Mouse (Mus musculus): ENCODE data around the gene Rdh7. TPM values are rescaled to one million over a fixed set of nuclear protein-coding genes. Genes with fewer than 3 reads are reported as not detected.
"Not testable (repeated sequence)": the region's sequence is repeated elsewhere in the genome, so short reads cannot be mapped to it uniquely, and the experiment has no call there.

Gene Rdh7
- polyA plus RNA-seq, 1 experiment from 2014 or later: not detected

DNA sequence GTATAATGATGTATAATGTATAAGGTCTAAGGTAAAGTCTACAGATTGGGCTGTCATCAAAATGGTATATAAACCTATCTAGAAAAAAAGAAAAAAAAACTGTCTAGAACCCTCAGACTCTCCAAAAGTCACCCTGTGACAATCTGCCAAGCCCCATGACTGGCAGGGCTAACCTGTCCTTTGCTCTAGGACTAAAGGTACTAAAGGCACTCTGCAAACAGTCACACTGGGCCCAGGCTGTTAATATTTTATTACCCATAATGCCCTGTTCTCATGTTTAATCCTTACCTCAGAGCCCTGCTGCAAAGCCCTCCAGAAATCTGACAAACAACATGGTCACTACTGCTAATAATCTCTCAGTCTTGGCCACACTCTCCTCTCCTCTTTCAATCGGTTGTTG is 2.1 kb downstream of the Rdh7 start:
- no peaks in the 10 kb centered on the region for H3K27me3 ChIP-seq (replicated peaks)
- H3K4me2 ChIP-seq: no peak overlapping the region
- no peaks in the 10 kb centered on the region for H3K9me3 ChIP-seq
- H3K4me3 ChIP-seq: no peak overlapping the region
- WGBS: 82% methylated on average over 1 of the region's 1 CpGs
- no peak overlapping the region for H3K9ac ChIP-seq
- H3K27ac ChIP-seq: no peak overlapping the region
- ATAC-seq (replicated peaks): no peak
- H3K36me3 ChIP-seq (replicated peaks): no peaks in the 10 kb centered on the region
- peaks cover 6% of the 10 kb centered on the region for H3K4me1 ChIP-seq

- H3K9me3 ChIP-seq: no peaks in the 10 kb centered on the region
- ATAC-seq (replicated peaks): no peak
- H3K36me3 ChIP-seq (replicated peaks): no peaks in the 10 kb centered on the region
- H3K27ac ChIP-seq: no peak overlapping the region
- H3K27me3 ChIP-seq (replicated peaks): no peaks in the 10 kb centered on the region
- 72% methylated on average over 4 of the region's 4 CpGs for WGBS
- H3K4me1 ChIP-seq: no peaks in the 10 kb centered on the region
- no peak overlapping the region for H3K4me3 ChIP-seq
- no peak overlapping the region for H3K9ac ChIP-seq
- no peak overlapping the region for H3K4me2 ChIP-seq
Observed at GRCm38 (mm10) chr10:127881041-127881440, 7.6 kb downstream of the Rdh7 start.

DNA sequence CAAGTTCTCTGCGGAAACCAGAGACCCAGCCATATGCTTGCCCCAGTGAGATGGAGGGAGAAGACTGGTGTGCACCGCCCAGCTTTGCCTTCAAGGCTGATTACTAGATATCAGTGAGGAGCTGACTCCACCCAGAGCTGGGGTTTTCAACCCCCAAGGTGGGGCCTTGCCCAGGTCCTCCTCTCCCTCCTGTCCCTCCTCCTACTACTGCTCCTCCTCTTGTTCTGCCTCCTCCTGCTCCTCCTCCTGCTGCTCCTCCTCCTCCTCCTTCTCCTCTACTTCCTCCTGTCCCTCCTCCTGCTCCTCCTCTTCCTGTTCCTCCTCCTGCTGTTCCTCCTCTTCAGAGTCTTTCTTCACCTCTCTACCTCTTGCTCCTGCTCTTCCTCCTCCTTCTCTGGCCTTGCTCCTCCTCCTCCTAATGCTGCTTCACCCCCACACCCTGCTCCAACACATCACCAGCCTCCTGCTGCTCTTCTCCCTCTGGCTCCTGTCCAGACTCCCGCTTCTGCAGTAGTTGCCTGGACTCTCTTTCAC is 9.4 kb downstream of the Rdh7 start:
- no peaks in the 10 kb centered on the region for H3K36me3 ChIP-seq (replicated peaks)
- H3K4me2 ChIP-seq: no peak overlapping the region
- no peaks in the 10 kb centered on the region for H3K9me3 ChIP-seq
- no peak overlapping the region for H3K9ac ChIP-seq
- ATAC-seq (replicated peaks): no peak
- WGBS: 82% methylated on average over 3 of the region's 3 CpGs
- no peak overlapping the region for H3K4me3 ChIP-seq
- no peaks in the 10 kb centered on the region for H3K4me1 ChIP-seq
- no peak overlapping the region for H3K27ac ChIP-seq
- no peaks in the 10 kb centered on the region for H3K27me3 ChIP-seq (replicated peaks)

DNA sequence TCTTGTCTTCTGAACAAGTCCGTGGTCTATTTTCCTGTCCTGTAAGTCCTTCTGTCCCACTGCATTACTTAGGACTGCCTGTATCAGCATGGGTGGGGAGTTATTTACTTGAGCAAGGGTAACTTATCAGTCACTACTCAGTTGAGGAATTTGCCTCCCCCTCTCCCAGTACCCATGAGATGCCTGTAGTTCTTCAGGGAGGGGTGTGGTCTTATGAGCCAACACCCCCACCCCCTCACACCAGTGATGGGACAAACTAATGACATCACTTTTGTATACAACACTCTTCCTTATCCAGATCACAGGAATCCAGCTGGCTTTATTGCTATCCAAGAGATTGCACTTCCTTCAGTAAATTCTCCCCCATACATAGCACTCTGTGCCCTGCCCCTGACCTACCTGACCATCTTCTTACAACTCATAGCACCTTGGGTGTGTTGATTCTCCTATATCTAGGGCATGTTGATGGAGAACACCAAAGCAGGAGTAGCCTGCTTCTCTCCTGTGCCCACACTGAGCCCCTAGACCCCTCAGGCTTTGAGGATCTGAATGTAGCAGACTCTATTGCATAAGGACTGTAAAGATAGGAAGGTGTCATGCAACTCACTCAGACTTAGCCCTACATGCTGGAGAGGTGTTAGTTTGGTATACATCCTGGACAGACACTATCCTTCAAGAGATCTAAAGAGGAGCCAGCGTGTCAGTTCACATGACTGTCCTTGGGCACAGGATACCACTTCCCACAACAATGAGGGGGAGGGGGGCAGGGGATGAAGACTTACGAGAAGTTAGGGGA is 10.2 kb downstream of the Rdh7 start:
- Histone ChIP-seq H3K27me3 (replicated peaks) (no peaks in the 10 kb centered on the region), H3K4me3 (no peak overlapping the region), H3K9me3 (no peaks in the 10 kb centered on the region), H3K4me2 (no peak overlapping the region), H3K27ac (no peak overlapping the region), H3K36me3 (replicated peaks) (no peaks in the 10 kb centered on the region), H3K9ac (no peak overlapping the region), H3K4me1 (no peaks in the 10 kb centered on the region)
- WGBS: 79% methylated on average over 3 of the region's 3 CpGs
- ATAC-seq (replicated peaks): no peak

DNA sequence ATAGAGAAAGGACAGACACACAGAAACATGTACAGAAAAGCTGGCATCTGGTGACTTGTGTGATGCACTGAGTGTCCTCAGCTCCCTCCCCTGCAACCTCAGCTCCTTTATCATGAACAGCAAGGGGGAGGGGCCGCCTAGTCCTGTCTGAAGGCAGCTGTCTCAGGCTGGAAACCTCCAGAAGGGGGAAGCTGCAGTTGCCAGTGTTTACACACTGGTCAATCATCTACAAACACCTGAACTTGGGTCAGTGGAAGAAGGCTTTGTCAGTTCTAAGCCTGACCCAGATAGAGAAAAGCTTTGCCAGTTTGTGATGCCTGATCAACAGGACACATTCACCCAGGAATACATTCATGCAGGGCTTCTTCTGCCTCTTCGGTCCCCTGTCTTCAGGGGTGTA is 10.9 kb downstream of the Rdh7 start:
- no peak overlapping the region for H3K27ac ChIP-seq

GRCm38 (mm10) chr10:127872484-127872883 is 16.1 kb downstream of the Rdh7 start:
- no peak overlapping the region for H3K27ac ChIP-seq
- H3K4me2 ChIP-seq: no peak overlapping the region
- H3K36me3 ChIP-seq (replicated peaks): no peaks in the 10 kb centered on the region
- no peak overlapping the region for H3K4me3 ChIP-seq
- H3K27me3 ChIP-seq (replicated peaks): no peaks in the 10 kb centered on the region
- H3K9ac ChIP-seq: no peak overlapping the region
- ATAC-seq (replicated peaks): no peak
- no peaks in the 10 kb centered on the region for H3K9me3 ChIP-seq
- no peaks in the 10 kb centered on the region for H3K4me1 ChIP-seq
- WGBS: 72% methylated on average over 4 of the region's 4 CpGs

More for the DNA sequence above, 10.9 kb downstream of the Rdh7 start:
- no peak overlapping the region for H3K9ac ChIP-seq
- WGBS: 59% methylated on average over 2 of the region's 2 CpGs
- H3K36me3 ChIP-seq (replicated peaks): no peaks in the 10 kb centered on the region
- H3K9me3 ChIP-seq: no peaks in the 10 kb centered on the region
- no peaks in the 10 kb centered on the region for H3K4me1 ChIP-seq
- no peaks in the 10 kb centered on the region for H3K27me3 ChIP-seq (replicated peaks)
- no peak overlapping the region for H3K4me2 ChIP-seq
- no peak overlapping the region for H3K4me3 ChIP-seq
- ATAC-seq (replicated peaks): no peak

- ATAC-seq (replicated peaks): no peak
- 84% methylated on average over 3 of the region's 3 CpGs for WGBS
- no peaks in the 10 kb centered on the region for H3K36me3 ChIP-seq (replicated peaks)
Observed at GRCm38 (mm10) chr10:127866232-127866631, 22.4 kb downstream of the Rdh7 start, which contains the start of gene Rdh16f2. Rdh16f2 (plus strand) TSS chr10:127866474.

GRCm38 (mm10) chr10:127864931-127865330 is 23.7 kb downstream of the Rdh7 start:
- Histone ChIP-seq H3K36me3 (replicated peaks) (no peaks in the 10 kb centered on the region), H3K4me1 (no peaks in the 10 kb centered on the region), H3K4me2 (no peak overlapping the region), H3K27ac (no peak overlapping the region), H3K9ac (no peak overlapping the region), H3K27me3 (replicated peaks) (no peaks in the 10 kb centered on the region), H3K4me3 (no peak overlapping the region), H3K9me3 (no peaks in the 10 kb centered on the region)
- no peak for ATAC-seq (replicated peaks)

More at GRCm38 (mm10) chr10:127866232-127866631, 22.4 kb downstream of the Rdh7 start, which contains the start of gene Rdh16f2:
- H3K4me3 ChIP-seq: no peak within 1 kb of the TSS
- no peaks in the 10 kb centered on the region for H3K9me3 ChIP-seq
- no peak within 1 kb of the TSS for H3K27ac ChIP-seq
- H3K27me3 ChIP-seq (replicated peaks): no peaks in the 10 kb centered on the region
- no peak within 1 kb of the TSS for H3K4me2 ChIP-seq
- H3K9ac ChIP-seq: no peak within 1 kb of the TSS
- no peaks in the 10 kb centered on the region for H3K4me1 ChIP-seq

DNA sequence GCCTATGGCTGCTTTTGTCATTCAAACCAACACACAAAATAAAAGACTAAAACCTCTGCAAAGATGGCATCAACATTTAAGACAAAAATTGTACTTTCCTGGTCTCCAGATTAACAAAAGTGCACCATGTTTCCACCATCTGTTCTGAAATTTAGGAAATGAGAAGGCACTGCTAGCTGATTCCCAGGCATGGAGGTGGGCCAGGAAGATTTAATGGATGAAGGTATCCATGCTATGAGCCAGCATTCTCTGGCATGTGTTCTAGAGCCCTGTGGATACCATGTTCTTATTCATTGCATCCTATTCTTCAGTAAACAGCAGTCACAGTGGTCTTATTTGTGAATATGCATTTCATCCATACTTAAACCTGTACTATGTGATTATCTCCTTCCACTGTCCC is 32.2 kb downstream of the Rdh7 start:
- Histone ChIP-seq H3K27me3 (replicated peaks) (no peaks in the 10 kb centered on the region), H3K4me3 (no peak overlapping the region), H3K9ac (no peak overlapping the region), H3K36me3 (replicated peaks) (no peaks in the 10 kb centered on the region), H3K9me3 (no peaks in the 10 kb centered on the region), H3K4me2 (no peak overlapping the region), H3K27ac (no peak overlapping the region), H3K4me1 (no peaks in the 10 kb centered on the region)
- ATAC-seq (replicated peaks): no peak

DNA sequence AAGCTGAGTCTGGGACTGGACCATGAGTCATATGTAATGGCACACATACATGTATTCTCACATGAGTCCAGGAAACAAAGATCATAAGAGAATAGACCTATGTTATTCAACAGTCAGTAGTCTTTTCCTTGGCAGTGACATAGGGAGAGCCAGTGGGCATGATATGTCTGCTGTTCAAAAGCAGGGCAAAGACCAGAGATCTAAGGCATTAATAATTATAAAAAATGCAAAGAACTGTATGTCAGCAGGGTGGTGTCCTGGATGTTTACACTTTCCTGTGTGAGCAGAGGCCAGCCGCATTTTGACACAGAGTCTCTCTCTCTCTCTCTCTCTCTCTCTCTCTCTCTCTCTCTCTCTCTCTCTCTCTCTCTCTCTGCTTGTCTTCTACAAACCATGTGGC is 39.0 kb downstream of the Rdh7 start, which contains the start of gene Rdh19:
Gene Rdh19, plus strand, starts transcription at position 301 of the 400 bp plus-strand sequence.
- Histone ChIP-seq H3K9ac (no peak within 1 kb of the TSS), H3K27ac (no peak within 1 kb of the TSS), H3K4me2 (no peak within 1 kb of the TSS), H3K36me3 (replicated peaks) (no peaks in the 10 kb centered on the region), H3K27me3 (replicated peaks) (no peaks in the 10 kb centered on the region), H3K4me1 (no peaks in the 10 kb centered on the region), H3K4me3 (no peak within 1 kb of the TSS), H3K9me3 (no peaks in the 10 kb centered on the region)
- no peak for ATAC-seq (replicated peaks)
- 75% methylated on average over 1 of the region's 1 CpGs for WGBS

GRCm38 (mm10) chr10:127848089-127848488 is 40.5 kb downstream of the Rdh7 start:
- Histone ChIP-seq H3K27ac (no peak overlapping the region), H3K36me3 (replicated peaks) (no peaks in the 10 kb centered on the region), H3K4me1 (no peaks in the 10 kb centered on the region), H3K4me3 (no peak overlapping the region), H3K9ac (no peak overlapping the region), H3K9me3 (no peaks in the 10 kb centered on the region), H3K27me3 (replicated peaks) (no peaks in the 10 kb centered on the region), H3K4me2 (no peak overlapping the region)
- 75% methylated on average over 1 of the region's 1 CpGs for WGBS
- ATAC-seq (replicated peaks): no peak

DNA sequence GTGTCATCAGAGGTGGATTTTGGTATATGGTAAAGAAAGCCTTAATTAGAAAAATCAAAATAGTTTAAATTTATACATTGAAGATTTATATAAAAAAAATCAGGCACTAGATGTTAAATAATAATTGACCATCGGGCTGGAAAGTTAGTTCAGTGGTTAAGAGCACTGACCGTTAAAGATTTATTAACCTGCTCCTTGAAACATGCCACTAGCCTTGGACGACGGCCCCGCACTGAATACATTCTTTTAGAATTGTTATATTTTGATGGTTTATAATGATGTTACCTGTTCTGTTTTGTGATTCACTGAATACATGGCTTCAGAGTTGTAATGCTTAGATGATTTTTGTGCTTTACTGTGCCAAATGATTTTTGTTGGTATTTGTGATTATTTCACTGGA is 42.7 kb downstream of the Rdh7 start:
- not testable (repeated sequence) for H3K4me2 ChIP-seq; H3K27ac ChIP-seq; ATAC-seq (replicated peaks); H3K9ac ChIP-seq; H3K4me1 ChIP-seq; H3K36me3 ChIP-seq (replicated peaks); H3K9me3 ChIP-seq; H3K4me3 ChIP-seq; H3K27me3 ChIP-seq (replicated peaks)
- 91% methylated on average over 5 of the region's 5 CpGs for WGBS

DNA sequence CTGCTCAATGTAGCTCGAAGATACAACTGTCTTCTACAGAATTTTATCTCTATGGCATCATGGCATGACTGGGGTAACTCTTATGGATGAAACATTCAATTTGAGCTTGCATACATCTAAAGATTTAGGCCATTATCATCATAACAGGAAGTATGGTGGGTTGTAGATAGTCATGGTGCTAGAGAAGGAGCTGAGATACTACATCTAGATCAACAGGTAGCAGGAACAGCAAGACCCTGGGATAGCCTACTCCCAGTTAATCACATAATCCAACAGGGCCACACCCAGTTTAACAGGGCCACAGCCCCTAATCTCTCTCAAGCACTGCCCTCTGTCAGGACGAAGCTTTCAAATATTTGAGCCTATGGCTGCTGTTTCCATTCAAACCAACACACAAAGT is 47.8 kb downstream of the Rdh7 start:
- WGBS: 70% methylated on average over 2 of the region's 2 CpGs
- H3K4me3 ChIP-seq: no peak overlapping the region
- no peak for ATAC-seq (replicated peaks)
- no peaks in the 10 kb centered on the region for H3K4me1 ChIP-seq
- no peak overlapping the region for H3K9ac ChIP-seq
- H3K4me2 ChIP-seq: no peak overlapping the region
- H3K36me3 ChIP-seq (replicated peaks): no peaks in the 10 kb centered on the region
- H3K9me3 ChIP-seq: no peaks in the 10 kb centered on the region
- no peak overlapping the region for H3K27ac ChIP-seq
- no peaks in the 10 kb centered on the region for H3K27me3 ChIP-seq (replicated peaks)
